Mouse (Mus musculus) midbrain, embryonic 15.5 days (tissue): Measurements from ENCODE around the gene Myo6. TPM values are rescaled to one million over a fixed set of nuclear protein-coding genes. Genes with fewer than 3 reads are reported as not detected.

ENCODE experiments used
- ATAC-seq: fragments of 200-750 bp; cut with Nextera tagmentation; replicated peaks from 2 replicates; pipeline ENCODE4 v1.8.0; 2017; ENCODE audit warnings: moderate TSS enrichment
- H3K27ac ChIP-seq: fragments of 300-500 bp; sonication (generic); 2 replicates; pipeline ENCODE4 v1.5.1; 2015; ENCODE audit warnings: mild to moderate bottlenecking, inconsistent platforms
- H3K27me3 ChIP-seq: fragments of 300-500 bp; sonication (generic); replicated peaks from 2 replicates; pipeline ENCODE4 v1.6.1; 2015; ENCODE audit warnings: inconsistent platforms
- H3K36me3 ChIP-seq: fragments of 300-500 bp; sonication (generic); replicated peaks from 2 replicates; pipeline ENCODE4 v1.6.1; 2015; ENCODE audit warnings: inconsistent platforms
- H3K4me1 ChIP-seq: fragments of 300-500 bp; sonication (generic); 2 replicates; pipeline ENCODE4 v1.6.1; 2015; ENCODE audit warnings: inconsistent platforms
- H3K4me2 ChIP-seq: fragments of 300-500 bp; sonication (generic); 2 replicates; pipeline ENCODE4 v1.6.1; 2015; ENCODE audit warnings: inconsistent platforms, mild to moderate bottlenecking, moderate library complexity
- H3K4me3 ChIP-seq: fragments of 300-500 bp; sonication (generic); 2 replicates; pipeline ENCODE4 v1.5.1; 2015; ENCODE audit warnings: mild to moderate bottlenecking, inconsistent platforms
- H3K9ac ChIP-seq: fragments of 300-500 bp; sonication (generic); 2 replicates; pipeline ENCODE4 v1.6.1; 2015; ENCODE audit warnings: mild to moderate bottlenecking, inconsistent platforms
- H3K9me3 ChIP-seq: fragments of 300-500 bp; sonication (generic); 2 replicates; pipeline ENCODE4 v1.6.1; 2016; ENCODE audit warnings: inconsistent platforms
- WGBS: fragments of 180-500 bp; shearing (Covaris S2); methylation state at CpG from one replicate; pipeline ENCODE4 v1.1.7; 2015; ENCODE audit warnings: mixed read lengths; 5-methylcytosine and 5-hydroxymethylcytosine counted together
- polyA plus RNA-seq: library from polyadenylated mRNA; unstranded; fragments of >200 nt; fragmentation: Nextera tagmentation; extraction: Ambion mirVana; gene quantifications from 2 replicates; pipeline ENCODE4 v1.2.1, GENCODE M21; 2015

Myo6 gene
- polyA plus RNA-seq: 18.1 and 19.3 TPM in 2 replicates

DNA sequence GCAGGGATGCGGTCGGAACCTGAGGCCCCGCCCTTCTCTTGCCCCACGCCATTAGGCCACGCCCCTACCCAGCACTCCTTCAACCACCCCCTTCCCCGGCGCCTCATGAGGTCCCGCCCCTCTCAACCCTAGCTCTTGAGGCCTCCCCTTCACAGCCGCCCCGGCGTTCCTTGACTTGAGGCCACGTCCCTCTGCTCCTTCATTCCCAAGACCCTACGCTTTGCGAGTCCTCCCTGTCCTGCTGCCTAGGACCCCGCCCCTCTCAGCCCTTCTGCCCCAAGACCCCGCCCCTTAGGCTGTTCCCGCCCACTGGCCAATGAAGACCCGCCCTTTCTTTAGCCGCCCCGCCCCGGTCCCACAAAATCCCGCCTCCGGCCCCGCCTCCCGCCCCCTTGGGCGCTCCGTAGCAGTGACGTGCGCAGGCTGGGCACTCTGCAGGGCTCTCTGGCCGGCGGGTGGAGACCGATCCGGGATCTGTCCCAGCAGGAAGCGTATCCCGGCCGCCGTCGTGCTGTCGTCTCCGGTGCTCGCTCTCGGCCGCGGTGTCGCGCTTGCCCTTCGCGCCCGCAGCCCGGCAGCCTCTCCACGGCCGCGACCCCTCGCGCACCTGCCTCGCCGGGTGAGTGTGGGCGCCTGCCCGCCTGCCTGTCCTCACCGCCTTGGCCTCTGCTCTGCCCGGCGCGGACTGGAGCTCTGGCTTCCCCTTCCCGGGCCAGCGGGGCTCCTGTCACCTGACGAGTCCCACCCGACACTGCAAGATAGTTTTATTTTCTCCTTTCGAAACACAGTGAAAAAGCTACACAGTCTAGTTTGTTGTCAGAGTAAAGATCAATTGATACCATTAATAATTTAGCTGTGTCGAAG, at the start of gene Myo6:
Gene Myo6 (plus strand): TSS at position 421 of the 864 bp plus-strand sequence.
- H3K27ac ChIP-seq: peak within 1 kb of the TSS; percentile 84
- WGBS: under 1% methylated on average over 69 of the region's 69 CpGs
- H3K27me3 ChIP-seq: no peaks in the 10 kb centered on the region
- H3K4me1 ChIP-seq: peaks cover 7% of the 10 kb centered on the region
- peak within 1 kb of the TSS; percentile 82 for H3K9ac ChIP-seq
- peak within 1 kb of the TSS; percentile 94 for H3K4me3 ChIP-seq
- peak; percentile 96 for ATAC-seq
- no peaks in the 10 kb centered on the region; the same call in 1 of the 2 replicates for H3K9me3 ChIP-seq
- peak within 1 kb of the TSS; percentile 64 for H3K4me2 ChIP-seq
- H3K36me3 ChIP-seq: no peaks in the 10 kb centered on the region

DNA sequence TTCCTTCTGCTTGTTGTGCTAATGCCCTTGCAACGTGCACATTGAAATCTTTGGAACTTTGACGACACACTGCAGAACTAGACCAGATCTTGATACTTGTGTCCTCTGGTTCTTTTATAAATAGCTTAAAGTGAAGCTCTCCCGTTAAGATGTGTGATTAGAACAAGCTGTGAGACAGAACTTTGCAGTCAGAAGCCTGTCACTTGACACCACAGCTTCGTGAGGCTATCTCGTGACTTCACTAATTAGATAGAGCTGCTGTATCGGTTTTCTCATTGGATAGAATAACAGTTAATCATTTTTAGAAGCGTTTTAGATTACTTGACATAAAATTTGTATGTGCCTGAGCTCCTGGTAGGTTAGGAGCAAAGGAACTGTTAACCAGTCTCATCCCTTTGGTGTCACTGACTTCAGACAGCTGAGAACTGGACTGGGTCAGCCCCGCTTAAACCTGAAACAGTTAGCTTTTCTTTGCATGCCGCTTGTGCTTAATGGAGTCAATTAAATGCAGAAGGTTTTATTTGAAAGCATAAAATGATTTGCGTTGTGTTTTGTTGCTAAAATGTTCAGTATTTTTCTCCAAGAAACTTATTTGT, 18.7 kb upstream of the Myo6 start:
- Histone ChIP-seq H3K4me1 (no peaks in the 10 kb centered on the region), H3K4me3 (no peak overlapping the region), H3K27ac (no peak overlapping the region), H3K9me3 (no peaks in the 10 kb centered on the region), H3K4me2 (no peak overlapping the region), H3K9ac (no peak overlapping the region), H3K36me3 (peaks cover 13% of the 10 kb centered on the region), H3K27me3 (no peaks in the 10 kb centered on the region)
- whole genome bisulfite sequencing: 87% methylated on average over 10 of the region's 10 CpGs
- no peak for ATAC-seq

DNA sequence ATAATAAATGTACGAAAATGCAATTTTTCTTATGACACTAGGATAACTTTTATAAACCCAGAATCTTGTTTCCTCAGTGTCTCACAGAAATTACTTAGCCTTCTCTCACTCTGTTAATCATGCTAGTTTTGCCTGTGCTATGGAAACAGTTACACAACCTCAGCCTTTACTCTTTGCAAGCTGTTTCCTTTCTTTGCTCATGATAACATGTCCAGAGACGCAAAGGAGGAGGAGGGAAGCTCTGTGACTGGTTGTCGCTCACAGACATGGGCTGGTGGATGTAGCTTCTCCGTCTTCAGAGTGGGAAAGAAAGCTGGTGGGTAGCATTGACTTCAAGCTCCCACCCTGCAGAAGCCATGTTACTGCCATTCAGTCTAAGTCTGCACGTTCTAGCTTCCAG, 15.2 kb upstream of the Myo6 start:
- Histone ChIP-seq H3K9me3 (no peaks in the 10 kb centered on the region), H3K9ac (no peak overlapping the region), H3K27ac (no peak overlapping the region), H3K4me3 (no peak overlapping the region), H3K4me2 (no peak overlapping the region), H3K36me3 (no peaks in the 10 kb centered on the region; the same call in 1 of the 2 replicates), H3K4me1 (no peaks in the 10 kb centered on the region), H3K27me3 (no peaks in the 10 kb centered on the region)
- WGBS: 85% methylated on average over 5 of the region's 5 CpGs
- no peak for ATAC-seq

DNA sequence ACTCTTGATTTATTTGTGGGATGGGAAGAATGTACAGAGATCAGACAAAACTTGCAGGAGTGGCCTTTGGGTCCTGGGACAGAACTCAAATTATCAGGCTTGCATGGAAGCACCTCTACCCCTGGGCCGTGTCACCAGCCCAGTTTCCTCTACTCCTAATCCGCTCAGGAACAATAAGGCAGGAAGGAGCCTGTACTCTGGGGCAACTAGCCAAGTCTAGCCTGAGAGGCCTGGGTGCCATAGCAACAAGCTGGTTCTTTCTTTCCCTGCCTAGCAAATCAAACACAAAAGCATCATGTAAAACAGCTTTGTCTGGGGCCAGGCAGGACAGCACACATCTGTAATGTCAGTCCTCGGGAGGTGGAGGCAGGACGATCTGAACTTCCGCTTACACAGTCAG, 9.6 kb upstream of the Myo6 start:
- no peaks in the 10 kb centered on the region for H3K36me3 ChIP-seq
- H3K9ac ChIP-seq: no peak overlapping the region
- 32% methylated on average over 5 of the region's 5 CpGs for WGBS
- H3K4me3 ChIP-seq: no peak overlapping the region
- H3K4me2 ChIP-seq: no peak overlapping the region
- no peaks in the 10 kb centered on the region for H3K9me3 ChIP-seq
- no peak overlapping the region for H3K27ac ChIP-seq
- peak; percentile 67 for ATAC-seq
- no peaks in the 10 kb centered on the region for H3K27me3 ChIP-seq
- no peaks in the 10 kb centered on the region for H3K4me1 ChIP-seq

DNA sequence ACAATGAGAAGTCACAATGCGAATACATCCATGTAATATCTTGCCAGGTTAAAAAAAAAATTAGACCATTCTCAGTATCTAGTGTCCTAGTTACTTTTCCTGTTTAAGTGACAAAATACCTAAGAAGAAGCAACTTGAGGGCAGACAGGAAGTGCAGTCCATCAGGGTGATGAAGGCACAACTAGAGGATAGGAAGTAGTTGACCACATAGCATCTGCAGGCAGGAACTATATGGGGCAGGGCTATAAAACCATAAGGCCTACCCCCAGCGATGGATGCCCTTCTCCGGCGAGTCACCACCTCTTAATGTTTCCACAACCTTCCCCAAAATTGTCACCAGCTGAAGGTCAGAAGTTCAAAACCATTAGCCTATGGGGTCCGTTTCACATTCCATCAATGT, 8.1 kb upstream of the Myo6 start:
- ATAC-seq: no peak
- 91% methylated on average over 5 of the region's 5 CpGs for WGBS
- no peaks in the 10 kb centered on the region for H3K27me3 ChIP-seq

DNA sequence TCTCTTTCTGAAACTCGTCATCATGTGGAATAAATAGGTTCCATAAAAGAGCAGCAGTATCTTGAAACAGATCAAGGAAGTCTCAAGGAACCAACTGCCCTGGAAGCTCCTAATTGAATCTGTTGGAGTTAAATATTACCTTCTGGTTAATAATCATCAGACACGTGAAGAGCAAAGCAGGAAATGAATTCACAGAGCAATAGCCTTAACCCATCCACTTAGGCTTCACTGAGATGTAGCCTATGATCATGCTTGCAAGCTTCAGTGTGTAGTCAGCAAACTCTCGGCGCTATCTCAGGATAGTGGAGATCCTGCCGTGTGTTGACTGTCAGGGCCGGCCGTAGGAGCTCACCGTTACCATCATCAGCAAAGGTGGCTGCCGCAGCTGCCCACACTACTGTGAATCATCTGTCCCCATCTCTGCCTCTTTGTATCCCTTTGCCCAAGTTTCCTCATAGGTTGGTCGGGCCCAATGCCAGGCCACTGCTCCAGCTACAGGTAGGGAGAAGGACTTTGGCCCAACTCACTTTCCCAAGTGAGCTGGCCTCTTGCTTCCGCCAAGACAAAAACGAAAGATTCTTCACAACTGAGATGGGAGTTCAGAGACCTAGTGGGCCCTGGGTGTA, 6.9 kb upstream of the Myo6 start:
- no peak for ATAC-seq
- Histone ChIP-seq H3K4me3 (no peak overlapping the region), H3K9ac (no peak overlapping the region), H3K4me2 (no peak overlapping the region), H3K4me1 (no peaks in the 10 kb centered on the region), H3K27ac (no peak overlapping the region), H3K36me3 (no peaks in the 10 kb centered on the region), H3K9me3 (no peaks in the 10 kb centered on the region; the same call in 1 of the 2 replicates), H3K27me3 (no peaks in the 10 kb centered on the region)
- 92% methylated on average over 12 of the region's 12 CpGs for WGBS

More for the DNA sequence above, 8.1 kb upstream of the Myo6 start:
- Histone ChIP-seq H3K4me1 (no peaks in the 10 kb centered on the region), H3K36me3 (no peaks in the 10 kb centered on the region), H3K4me3 (no peak overlapping the region), H3K9ac (no peak overlapping the region), H3K27ac (no peak overlapping the region), H3K9me3 (no peaks in the 10 kb centered on the region), H3K4me2 (no peak overlapping the region)

DNA sequence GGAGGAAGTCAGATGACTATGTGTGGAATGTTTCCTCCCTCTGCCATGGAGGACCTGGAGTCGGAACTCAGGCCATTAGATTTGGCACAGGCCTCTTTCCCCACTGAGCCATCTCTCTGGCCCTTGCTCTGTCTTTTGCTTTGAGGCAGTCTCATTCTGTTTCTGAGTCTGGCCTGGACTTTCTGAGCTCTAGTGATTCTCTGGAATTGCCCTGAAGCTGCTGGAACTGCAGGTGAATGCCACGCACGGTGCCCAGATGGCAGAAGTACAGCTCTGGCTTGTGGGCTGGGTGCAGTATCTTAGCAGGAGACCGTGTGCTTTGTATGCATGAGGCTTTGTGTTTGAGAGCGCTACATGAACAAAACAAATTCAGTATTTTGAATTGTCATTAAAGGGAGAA, 5.9 kb upstream of the Myo6 start:
- ATAC-seq: no peak
- Histone ChIP-seq H3K9me3 (no peaks in the 10 kb centered on the region; the same call in 1 of the 2 replicates), H3K9ac (no peak overlapping the region), H3K27me3 (no peaks in the 10 kb centered on the region), H3K4me3 (no peak overlapping the region), H3K27ac (no peak overlapping the region), H3K4me2 (no peak overlapping the region), H3K36me3 (no peaks in the 10 kb centered on the region), H3K4me1 (peaks cover 2% of the 10 kb centered on the region)
- WGBS: 85% methylated on average over 5 of the region's 5 CpGs

DNA sequence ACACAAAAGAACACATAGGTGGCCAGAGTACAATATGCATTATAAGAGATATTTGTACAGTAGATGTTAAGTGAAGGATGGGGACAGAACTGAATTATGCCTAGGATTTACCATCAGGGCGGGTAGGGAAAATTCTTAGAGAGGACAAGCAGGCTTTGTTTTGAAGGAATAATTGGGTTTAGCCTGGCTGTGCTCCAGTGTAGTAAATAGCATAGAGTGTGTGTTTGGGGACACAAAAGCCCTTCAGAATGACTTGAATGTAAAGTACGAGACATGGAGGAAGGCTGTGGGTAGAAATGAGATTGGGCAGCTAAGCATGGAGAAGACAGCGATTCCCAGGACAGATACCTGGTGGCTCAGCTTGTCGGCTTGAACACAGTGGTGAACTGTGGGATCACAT, 3.4 kb upstream of the Myo6 start:
- H3K9me3 ChIP-seq: no peaks in the 10 kb centered on the region; the same call in 1 of the 2 replicates
- H3K27ac ChIP-seq: no peak overlapping the region
- H3K4me3 ChIP-seq: no peak overlapping the region
- peaks cover 7% of the 10 kb centered on the region for H3K4me1 ChIP-seq
- no peak overlapping the region for H3K9ac ChIP-seq
- no peak overlapping the region for H3K4me2 ChIP-seq
- ATAC-seq: no peak
- no peaks in the 10 kb centered on the region for H3K27me3 ChIP-seq
- WGBS: 65% methylated on average over 4 of the region's 4 CpGs
- no peaks in the 10 kb centered on the region for H3K36me3 ChIP-seq

DNA sequence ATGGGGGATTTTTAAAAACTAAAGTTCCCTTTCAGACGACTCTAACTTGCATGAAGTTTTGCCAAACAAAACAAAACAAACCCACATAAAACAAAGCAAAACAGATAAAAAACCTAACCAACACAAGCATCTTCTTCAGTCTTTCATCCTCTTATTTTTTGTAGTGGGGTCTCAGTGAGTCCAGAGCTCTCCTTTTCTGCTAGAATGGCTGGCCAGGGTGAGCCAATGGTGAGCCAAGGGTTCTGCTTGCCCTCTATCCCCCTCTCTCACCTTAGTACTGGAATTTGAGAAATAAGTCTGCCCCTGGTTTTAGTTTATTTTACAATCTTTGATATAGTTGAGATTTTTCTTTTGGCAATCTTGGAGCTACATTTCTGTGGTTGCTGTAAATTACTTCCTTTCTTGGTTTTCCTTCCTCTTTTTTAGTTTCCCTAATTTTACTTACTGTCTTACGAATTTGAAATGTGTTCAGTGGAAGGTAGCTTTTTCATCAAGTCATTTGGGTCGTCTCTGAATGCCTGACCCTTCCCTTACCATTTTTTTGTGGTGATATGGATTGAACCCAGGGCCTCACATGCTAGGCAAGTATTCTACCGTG, 1.6 kb upstream of the Myo6 start:
- WGBS: 88% methylated on average over 4 of the region's 4 CpGs
- no peak overlapping the region for H3K4me2 ChIP-seq

DNA sequence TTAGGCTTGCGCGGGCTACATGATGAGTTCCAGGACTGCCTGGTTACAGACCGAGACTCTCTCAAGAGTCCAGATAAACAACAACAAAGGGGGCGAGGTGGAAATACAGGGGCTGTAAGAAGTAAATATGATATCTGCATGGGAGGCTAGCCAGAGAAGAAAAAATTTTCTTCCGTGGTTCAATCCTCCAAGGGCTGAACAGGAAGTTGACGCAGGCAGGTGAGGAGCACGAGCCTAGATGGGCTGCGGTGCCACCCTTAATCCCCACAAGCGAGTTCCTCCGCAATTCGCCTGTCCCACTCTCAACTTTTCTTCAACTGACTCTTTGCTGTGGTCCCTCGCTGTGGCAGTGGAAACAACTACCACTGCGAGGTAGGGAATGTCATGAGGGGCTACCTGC, 640 bp upstream of the Myo6 start:
- Histone ChIP-seq H3K9ac (peak overlapping the region; percentile 82; the same call in 1 of the 2 replicates), H3K9me3 (no peaks in the 10 kb centered on the region; the same call in 1 of the 2 replicates), H3K4me2 (peak overlapping the region; percentile 64), H3K27ac (no peak overlapping the region; the same call in 1 of the 2 replicates), H3K4me1 (peaks cover 7% of the 10 kb centered on the region), H3K27me3 (no peaks in the 10 kb centered on the region), H3K36me3 (no peaks in the 10 kb centered on the region), H3K4me3 (peak overlapping the region; percentile 94)
- 3% methylated on average over 13 of the region's 13 CpGs for WGBS
- peak; percentile 10 for ATAC-seq

More for the DNA sequence above, 1.6 kb upstream of the Myo6 start:
- no peak overlapping the region for H3K27ac ChIP-seq
- H3K9me3 ChIP-seq: no peaks in the 10 kb centered on the region; the same call in 1 of the 2 replicates
- H3K4me3 ChIP-seq: no peak overlapping the region
- H3K9ac ChIP-seq: no peak overlapping the region
- no peaks in the 10 kb centered on the region for H3K27me3 ChIP-seq
- ATAC-seq: no peak
- peaks cover 7% of the 10 kb centered on the region for H3K4me1 ChIP-seq
- H3K36me3 ChIP-seq: no peaks in the 10 kb centered on the region

DNA sequence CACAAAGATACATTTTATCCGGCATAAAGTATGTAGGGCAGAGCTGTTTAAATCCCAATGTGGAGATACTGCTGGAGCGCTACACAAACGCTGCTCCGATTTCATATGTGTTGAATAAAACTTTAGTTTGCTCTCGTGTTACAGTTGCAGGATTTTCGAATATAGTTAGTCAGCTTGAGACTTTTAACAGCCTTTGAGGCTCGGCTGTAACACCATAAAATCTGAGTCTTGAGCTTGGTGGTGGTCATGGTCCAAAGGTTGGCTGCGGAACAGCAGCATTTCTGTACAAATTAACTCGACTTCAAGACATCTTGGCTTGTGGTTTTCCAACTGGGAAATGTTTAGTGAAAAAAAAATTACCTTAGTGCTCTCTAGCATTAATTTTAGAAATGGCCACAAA, 859 bp downstream of the Myo6 start:
- 47% methylated on average over 9 of the region's 9 CpGs for WGBS
- no peak for ATAC-seq
- H3K4me1 ChIP-seq: peaks cover 7% of the 10 kb centered on the region
- peak overlapping the region; percentile 64 for H3K4me2 ChIP-seq
- H3K9me3 ChIP-seq: no peaks in the 10 kb centered on the region; the same call in 1 of the 2 replicates
- no peaks in the 10 kb centered on the region for H3K27me3 ChIP-seq
- H3K4me3 ChIP-seq: peak overlapping the region; percentile 94
- no peaks in the 10 kb centered on the region for H3K36me3 ChIP-seq
- H3K9ac ChIP-seq: no peak overlapping the region
- H3K27ac ChIP-seq: no peak overlapping the region

DNA sequence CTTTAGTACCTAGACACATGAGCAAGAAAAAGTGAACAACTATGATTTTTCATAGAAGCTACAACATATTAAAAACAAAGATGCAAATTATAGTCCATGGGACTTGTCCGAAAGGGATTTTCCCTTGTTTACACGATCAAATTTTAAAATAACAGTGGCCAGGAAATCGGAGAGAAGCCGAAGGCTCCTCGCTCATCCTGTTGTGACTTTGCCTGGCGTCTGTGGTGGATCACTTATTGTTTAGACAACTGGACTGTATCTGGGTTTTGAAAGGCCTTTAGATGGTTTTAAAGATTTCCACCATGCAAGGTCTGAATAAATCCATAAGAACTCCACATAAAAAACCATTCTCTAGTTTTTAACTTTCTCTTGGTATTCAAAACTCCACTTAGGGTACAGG, 1.6 kb downstream of the Myo6 start:
- Histone ChIP-seq H3K4me1 (peaks cover 7% of the 10 kb centered on the region), H3K27me3 (no peaks in the 10 kb centered on the region), H3K4me2 (no peak overlapping the region), H3K27ac (no peak overlapping the region), H3K9ac (no peak overlapping the region), H3K4me3 (0 out of 2 replicates have a peak overlapping the region, but pooled peaks have one; percentile 4), H3K9me3 (no peaks in the 10 kb centered on the region; the same call in 1 of the 2 replicates), H3K36me3 (no peaks in the 10 kb centered on the region)
- WGBS: 82% methylated on average over 6 of the region's 6 CpGs
- no peak for ATAC-seq
